Mouse (Mus musculus) cerebellum, adult 2 months (tissue): Measurements from ENCODE around the gene Dlec1. TPM values are rescaled to one million over a fixed set of nuclear protein-coding genes. Genes with fewer than 3 reads are reported as not detected.

Source experiments
- DNase-seq, 2 experiments: peaks; one replicate each; pipeline ENCODE4 v3.0.0; 2021
- H3K27ac ChIP-seq: fragments of 200-500 bp; 2 replicates; pipeline ENCODE4 v1.5.1; 2012; ENCODE audit warnings: low read length, control low read depth, inconsistent platforms; ENCODE audit not compliant: insufficient read depth
- H3K27me3 ChIP-seq: fragments of 200-500 bp; 2 replicates; pipeline ENCODE4 v1.6.1; 2012; ENCODE audit warnings: inconsistent platforms, mild to moderate bottlenecking, low read length, moderate library complexity; ENCODE audit not compliant: control insufficient read depth, insufficient read depth
- H3K4me1 ChIP-seq: fragments of 200-500 bp; 2 replicates; pipeline ENCODE4 v1.6.1; 2011; ENCODE audit warnings: low read length; ENCODE audit not compliant: control insufficient read depth, insufficient read depth
- H3K4me3 ChIP-seq: fragments of 200-500 bp; replicated peaks from 2 replicates; pipeline ENCODE3; 2011; ENCODE audit warnings: mild to moderate bottlenecking, low read depth, low read length, control low read depth; ENCODE audit not compliant: insufficient read depth
- CTCF ChIP-seq: fragments of 200-500 bp; IDR thresholded peaks from 2 replicates; pipeline ENCODE4 v1.5.1; 2011; ENCODE audit warnings: low read depth, mild to moderate bottlenecking, control low read depth, low read length, moderate library complexity, borderline replicate concordance; ENCODE audit not compliant: insufficient read depth
- POLR2A ChIP-seq: fragments of 200-500 bp; IDR thresholded peaks from 2 replicates; pipeline ENCODE4 v1.6.1; 2011; ENCODE audit warnings: low read length, control low read depth, borderline replicate concordance; ENCODE audit not compliant: insufficient read depth
- WGBS: fragments of 180-500 bp; shearing (Covaris S2); methylation state at CpG from one replicate; pipeline ENCODE4 v1.1.7; 2018; 5-methylcytosine and 5-hydroxymethylcytosine counted together
- polyA plus RNA-seq: library from polyadenylated mRNA; depleted of rRNA; stranded (reverse); fragments of >200 nt; gene quantifications from 2 replicates; pipeline ENCODE4 v1.2.3, GENCODE M21; 2012

The Dlec1 gene
- polyA plus RNA-seq, 1 experiment = 2.1 TPM

GRCm38 (mm10) chr9:119091581-119092310, 10.5 kb upstream of the Dlec1 start:
- Histone ChIP-seq H3K4me3 (no peak overlapping the region), H3K27me3 (no peaks in the 10 kb centered on the region), H3K27ac (no peak overlapping the region), H3K4me1 (peaks cover 7% of the 10 kb centered on the region; the same call in 1 of the 2 replicates)
- no peak for TF ChIP-seq CTCF
- TF ChIP-seq POLR2A = no peak
- 73% methylated on average over 12 of the region's 12 CpGs for WGBS
- DNase-seq = no peak

GRCm38 (mm10) chr9:119092473-119093418, 9.5 kb upstream of the Dlec1 start:
- TF ChIP-seq CTCF = no peak
- TF ChIP-seq POLR2A = peak; percentile 19; the same call in 1 of the 2 replicates
- Histone ChIP-seq H3K27ac (no peak overlapping the region), H3K27me3 (no peaks in the 10 kb centered on the region), H3K4me3 (peak overlapping the region; percentile 68), H3K4me1 (peaks cover 7% of the 10 kb centered on the region; the same call in 1 of the 2 replicates)
- peak; percentile 54 to 64 for DNase-seq
- 2% methylated on average over 45 of the region's 45 CpGs for WGBS

- TF ChIP-seq POLR2A = no peak
- no peak for TF ChIP-seq CTCF
- WGBS = 13% methylated on average over 45 of the region's 45 CpGs
- Histone ChIP-seq H3K27me3 (no peaks in the 10 kb centered on the region), H3K4me3 (peak within 1 kb of the TSS; percentile 68), H3K4me1 (peaks cover 7% of the 10 kb centered on the region; the same call in 1 of the 2 replicates), H3K27ac (peak within 1 kb of the TSS; percentile 59; the same call in 1 of the 2 replicates)
- peak; percentile 72 to 80 for DNase-seq
These were observed 8.6 kb upstream of the Dlec1 start, which contains the start of gene Plcd1 for GRCm38 (mm10) chr9:119093419-119094295. Gene Plcd1, minus strand, starts transcription at chr9:119093502.

- TF ChIP-seq CTCF = no peak
- TF ChIP-seq POLR2A = no peak
- peaks cover 7% of the 10 kb centered on the region; the same call in 1 of the 2 replicates for H3K4me1 ChIP-seq
- no peak overlapping the region for H3K4me3 ChIP-seq
- H3K27ac ChIP-seq = no peak overlapping the region
- H3K27me3 ChIP-seq = no peaks in the 10 kb centered on the region
- DNase-seq = no peak
- WGBS = 69% methylated on average over 13 of the region's 13 CpGs
These were observed 7.7 kb upstream of the Dlec1 start for GRCm38 (mm10) chr9:119094462-119095109.

- DNase-seq = no peak
- Histone ChIP-seq H3K4me1 (no peaks in the 10 kb centered on the region; the same call in 1 of the 2 replicates), H3K27me3 (no peaks in the 10 kb centered on the region), H3K4me3 (no peak overlapping the region), H3K27ac (no peak overlapping the region)
- WGBS = 11% methylated on average over 15 of the region's 15 CpGs
- TF ChIP-seq CTCF (no peak), POLR2A (no peak)
These were observed 1.9 kb upstream of the Dlec1 start for GRCm38 (mm10) chr9:119100177-119100898.

GRCm38 (mm10) chr9:119102783-119103113, 470 bp downstream of the Dlec1 start:
- Histone ChIP-seq H3K27me3 (no peaks in the 10 kb centered on the region), H3K4me3 (peak overlapping the region; percentile 61), H3K4me1 (no peaks in the 10 kb centered on the region), H3K27ac (no peak overlapping the region)
- WGBS = 3% methylated on average over 19 of the region's 19 CpGs
- no peak for DNase-seq
- TF ChIP-seq POLR2A (no peak), CTCF (no peak)
